Mouse (Mus musculus): Measurements from ENCODE around the gene Zscan26. TPM values are rescaled to one million over a fixed set of nuclear protein-coding genes. Genes with fewer than 3 reads are reported as not detected.

Gene Zscan26
- total and polyA plus RNA-seq, 3 experiments, result 14.8 to 21.8 (median 21.8) TPM

DNA sequence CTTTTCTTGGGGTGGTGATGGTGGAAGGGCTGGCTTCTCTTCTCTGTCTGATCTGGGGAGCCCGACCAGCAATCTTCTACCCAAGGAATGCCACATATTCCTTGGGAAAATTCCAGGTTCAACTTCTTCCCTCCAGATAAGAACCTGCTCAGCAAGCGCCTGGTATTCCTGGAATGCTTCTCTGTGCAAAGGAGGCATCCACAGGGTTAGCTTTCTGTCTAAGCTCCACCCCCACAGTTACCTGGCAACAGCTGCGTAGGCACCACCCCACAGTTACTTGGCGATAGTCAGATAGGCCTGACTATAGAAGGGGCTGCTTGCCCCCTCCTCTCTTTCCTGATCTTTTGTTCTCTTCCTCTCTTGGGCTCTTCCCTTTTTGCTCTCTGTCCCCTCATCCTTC is 2.8 kb upstream of the Zscan26 start:
- H3K27me3 ChIP-seq (ENCODE audit: control insufficient read depth, insufficient read depth, low read length), result no peaks in the 10 kb centered on the region
- intact Hi-C loops (cut with DNase I), result no loop called here
- H3K4me3 ChIP-seq, result no peak overlapping the region
- TF ChIP-seq EP300 (IDR thresholded peaks at IDR 0.05; ENCODE audit: insufficient read depth, low read depth, low read length) (no peak), CTCF (IDR thresholded peaks at IDR 0.05) (no peak), POLR2A (IDR thresholded peaks at IDR 0.05; ENCODE audit: insufficient read depth, low read depth, low read length) (no peak)
- no peaks in the 10 kb centered on the region for H3K79me2 ChIP-seq (replicated peaks; ENCODE audit: control insufficient read depth, insufficient read depth, low read length)
- H3K4me1 ChIP-seq (ENCODE audit: control insufficient read depth, insufficient read depth, low read length), result peaks cover 1% of the 10 kb centered on the region; the same call in 1 of the 2 replicates
- H3K9ac ChIP-seq (ENCODE audit: low read depth, low read length), result no peak overlapping the region
- H3K27ac ChIP-seq, result no peak overlapping the region
- no peak for DNase-seq
- peaks cover 11% of the 10 kb centered on the region for H3K36me3 ChIP-seq (ENCODE audit: control insufficient read depth, insufficient read depth, low read length)
- WGBS, result 22% methylated on average over 4 of the region's 4 CpGs

GRCm38 (mm10) chr13:21454133-21454532 is 603 bp upstream of the Zscan26 start:
- peaks cover 29% of the 10 kb centered on the region for H3K36me3 ChIP-seq (ENCODE audit: control insufficient read depth, insufficient read depth, low read length)
- peaks cover 1% of the 10 kb centered on the region; the same call in 1 of the 2 replicates for H3K79me2 ChIP-seq (replicated peaks; ENCODE audit: control insufficient read depth, insufficient read depth, low read length)
- peak overlapping the region; percentile 95; the same call in 1 of the 2 replicates for H3K27ac ChIP-seq
- H3K27me3 ChIP-seq (ENCODE audit: control insufficient read depth, insufficient read depth, low read length), result no peaks in the 10 kb centered on the region
- intact Hi-C loops (cut with DNase I), result loop anchor here (5.0 kb wide), 1 partner anchor 282 kb away; no protein-coding TSS in a partner anchor
- WGBS, result 39% methylated on average over 3 of the region's 3 CpGs
- no peak overlapping the region; the same call in 1 of the 2 replicates for H3K4me3 ChIP-seq
- DNase-seq, result no peak
- H3K9ac ChIP-seq (ENCODE audit: low read depth, low read length), result no peak overlapping the region
- peaks cover 4% of the 10 kb centered on the region for H3K4me1 ChIP-seq (ENCODE audit: control insufficient read depth, insufficient read depth, low read length)
- TF ChIP-seq CTCF (IDR thresholded peaks at IDR 0.05), result no peak
- no peak for TF ChIP-seq POLR2A (IDR thresholded peaks at IDR 0.05; ENCODE audit: insufficient read depth, low read depth, low read length)
- no peak for TF ChIP-seq EP300 (IDR thresholded peaks at IDR 0.05; ENCODE audit: insufficient read depth, low read depth, low read length)

GRCm38 (mm10) chr13:21453042-21453441 is 488 bp downstream of the Zscan26 start:
- intact Hi-C loops (cut with DNase I), result loop anchor here (1.0 to 5.0 kb wide), 6 partner anchors 26 to 281 kb away; partner anchors contain the start of genes Gm10065, Zkscan3, Zkscan4 and Zkscan8
- WGBS, result under 1% methylated on average over 13 of the region's 13 CpGs

DNA sequence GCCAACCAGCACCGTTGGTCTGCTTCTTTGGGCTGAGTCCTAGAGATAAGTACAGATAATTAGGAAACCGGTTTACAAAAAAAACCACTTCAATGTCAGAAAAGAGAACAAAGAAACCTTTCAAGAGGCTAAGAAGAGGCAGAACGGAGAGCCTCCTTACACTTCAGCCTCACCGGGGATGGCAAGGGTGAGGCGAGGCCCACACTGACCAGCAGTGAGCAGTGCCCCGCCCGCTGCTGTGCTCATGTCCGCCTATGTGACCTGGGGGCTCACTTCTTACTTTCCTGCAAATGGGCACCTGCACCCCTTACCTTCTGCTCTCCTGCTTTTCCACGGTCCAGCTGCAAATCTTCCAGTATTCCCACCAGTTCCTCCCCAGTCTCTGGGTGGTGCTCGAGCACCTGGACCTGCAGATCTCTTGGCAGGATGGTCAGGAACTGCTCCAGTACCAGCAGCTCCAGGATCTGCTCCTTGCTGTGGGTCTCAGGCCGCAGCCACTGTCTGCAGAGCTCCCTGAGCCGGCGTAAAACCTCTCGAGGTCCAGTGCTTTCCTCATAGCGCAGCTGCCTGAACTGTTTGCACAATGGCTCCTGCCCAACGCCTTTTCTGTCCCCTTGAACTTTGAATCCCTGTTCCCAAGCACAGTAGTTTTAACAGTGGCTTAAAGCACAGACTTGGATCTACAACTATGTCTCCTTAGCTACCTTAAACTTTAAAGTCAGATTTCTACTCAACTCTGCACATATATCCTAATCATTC is 5.5 kb downstream of the Zscan26 start:
- no peak for TF ChIP-seq EP300 (IDR thresholded peaks at IDR 0.05; ENCODE audit: insufficient read depth, low read depth, low read length)
- peaks cover 49% of the 10 kb centered on the region for H3K36me3 ChIP-seq (ENCODE audit: control insufficient read depth, insufficient read depth, low read length)
- H3K27me3 ChIP-seq (ENCODE audit: control insufficient read depth, insufficient read depth, low read length), result no peaks in the 10 kb centered on the region
- intact Hi-C loops (cut with DNase I), result no loop called here
- H3K9ac ChIP-seq (ENCODE audit: low read depth, low read length), result no peak overlapping the region
- no peak for DNase-seq
- H3K4me3 ChIP-seq, result no peak overlapping the region
- no peak overlapping the region for H3K27ac ChIP-seq
- peaks cover 4% of the 10 kb centered on the region for H3K4me1 ChIP-seq (ENCODE audit: control insufficient read depth, insufficient read depth, low read length)
- WGBS, result 82% methylated on average over 16 of the region's 16 CpGs
- H3K79me2 ChIP-seq (replicated peaks; ENCODE audit: control insufficient read depth, insufficient read depth, low read length), result peaks cover 1% of the 10 kb centered on the region

More at GRCm38 (mm10) chr13:21453042-21453441, 488 bp downstream of the Zscan26 start:
- Histone ChIP-seq H3K4me3 (peak overlapping the region; percentile 62), H3K36me3 (ENCODE audit: control insufficient read depth, insufficient read depth, low read length) (peaks cover 34% of the 10 kb centered on the region), H3K27ac (peak overlapping the region; percentile 95), H3K79me2 (replicated peaks; ENCODE audit: control insufficient read depth, insufficient read depth, low read length) (peaks cover 1% of the 10 kb centered on the region), H3K27me3 (ENCODE audit: control insufficient read depth, insufficient read depth, low read length) (no peaks in the 10 kb centered on the region), H3K9ac (ENCODE audit: low read depth, low read length) (peak overlapping the region; percentile 65), H3K4me1 (ENCODE audit: control insufficient read depth, insufficient read depth, low read length) (peaks cover 4% of the 10 kb centered on the region)
- DNase-seq, result no peak
- TF ChIP-seq POLR2A (IDR thresholded peaks at IDR 0.05; ENCODE audit: insufficient read depth, low read depth, low read length) (no peak), EP300 (IDR thresholded peaks at IDR 0.05; ENCODE audit: insufficient read depth, low read depth, low read length) (no peak), CTCF (IDR thresholded peaks at IDR 0.05) (no peak)

DNA sequence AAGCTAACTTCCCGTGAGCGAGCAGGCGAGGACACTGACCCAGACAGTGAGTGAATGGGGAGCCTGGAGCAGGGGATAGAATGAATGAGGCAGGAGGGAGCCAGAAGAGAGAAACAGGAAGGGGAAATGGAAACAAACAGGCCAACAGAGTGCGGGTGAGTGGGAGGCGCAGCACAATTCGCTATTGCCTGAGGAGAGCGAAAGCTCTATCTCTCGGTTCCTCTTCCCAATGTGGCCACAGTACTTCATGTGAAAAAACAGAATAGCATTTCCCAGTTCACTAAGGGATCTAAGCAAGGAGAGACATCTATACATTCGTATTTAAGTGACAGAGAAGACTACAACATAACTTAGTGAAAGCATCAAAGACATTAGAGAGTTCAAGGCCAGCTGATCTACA is 6.7 kb downstream of the Zscan26 start:
- Histone ChIP-seq H3K27me3 (ENCODE audit: control insufficient read depth, insufficient read depth, low read length) (no peaks in the 10 kb centered on the region), H3K27ac (no peak overlapping the region), H3K4me1 (ENCODE audit: control insufficient read depth, insufficient read depth, low read length) (peaks cover 2% of the 10 kb centered on the region), H3K4me3 (no peak overlapping the region), H3K9ac (ENCODE audit: low read depth, low read length) (no peak overlapping the region), H3K79me2 (replicated peaks; ENCODE audit: control insufficient read depth, insufficient read depth, low read length) (peaks cover 1% of the 10 kb centered on the region), H3K36me3 (ENCODE audit: control insufficient read depth, insufficient read depth, low read length) (peaks cover 42% of the 10 kb centered on the region)
- TF ChIP-seq EP300 (IDR thresholded peaks at IDR 0.05; ENCODE audit: insufficient read depth, low read depth, low read length), result no peak
- TF ChIP-seq POLR2A (IDR thresholded peaks at IDR 0.05; ENCODE audit: insufficient read depth, low read depth, low read length), result no peak
- no peak for TF ChIP-seq CTCF (IDR thresholded peaks at IDR 0.05)
- peak in 1 of 2 experiments; percentile 5 for DNase-seq
- intact Hi-C loops (cut with DNase I), result no loop called here
- 67% methylated on average over 9 of the region's 9 CpGs for WGBS

GRCm38 (mm10) chr13:21441207-21441572 is 12.3 kb downstream of the Zscan26 start:
- peak overlapping the region; percentile 60 for H3K27ac ChIP-seq
- intact Hi-C loops (cut with DNase I), result no loop called here
- peaks cover 11% of the 10 kb centered on the region for H3K36me3 ChIP-seq (ENCODE audit: control insufficient read depth, insufficient read depth, low read length)
- H3K4me1 ChIP-seq (ENCODE audit: control insufficient read depth, insufficient read depth, low read length), result 0 out of 2 replicates have a peak, but pooled peaks cover 3% of the 10 kb centered on the region
- H3K79me2 ChIP-seq (replicated peaks; ENCODE audit: control insufficient read depth, insufficient read depth, low read length), result no peaks in the 10 kb centered on the region
- peak overlapping the region; percentile 58 for H3K4me3 ChIP-seq
- 27% methylated on average over 10 of the region's 10 CpGs for WGBS
- peak overlapping the region; percentile 33 for H3K9ac ChIP-seq (ENCODE audit: low read depth, low read length)
- DNase-seq, result no peak
- no peaks in the 10 kb centered on the region for H3K27me3 ChIP-seq (ENCODE audit: control insufficient read depth, insufficient read depth, low read length)
- TF ChIP-seq EP300 (IDR thresholded peaks at IDR 0.05; ENCODE audit: insufficient read depth, low read depth, low read length) (no peak), POLR2A (IDR thresholded peaks at IDR 0.05; ENCODE audit: insufficient read depth, low read depth, low read length) (no peak), CTCF (IDR thresholded peaks at IDR 0.05) (no peak)
